Mouse (Mus musculus): ENCODE results near the gene H2-Q6. TPM values are rescaled to one million over a fixed set of nuclear protein-coding genes. Genes with fewer than 3 reads are reported as not detected.

Gene H2-Q6
- polyA plus RNA-seq, 1 experiment from 2014 or later, result 2.1 TPM

Other genes starting within 250 kb of the H2-Q6 start
- gene Aif1, start 248.8 kb upstream of the H2-Q6 start, polyA plus RNA-seq (2015; fragmentation: Nextera tagmentation; extraction: Ambion mirVana), result 20.6 and 21.7 TPM in 2 replicates
- gene Lst1, start 236.4 kb upstream of the H2-Q6 start, polyA plus RNA-seq (2015; fragmentation: Nextera tagmentation; extraction: Ambion mirVana), result 18.9 and 19.4 TPM in 2 replicates
- 5.0 and 5.2 TPM in 2 replicates for gene Ltb, start 230.4 kb upstream of the H2-Q6 start, polyA plus RNA-seq (2015; fragmentation: Nextera tagmentation; extraction: Ambion mirVana)
- 0.19 TPM in 1 of 2 replicates, not detected in the other for gene Tnf, start 222.8 kb upstream of the H2-Q6 start, polyA plus RNA-seq (2015; fragmentation: Nextera tagmentation; extraction: Ambion mirVana)
- gene Lta, start 219.5 kb upstream of the H2-Q6 start, polyA plus RNA-seq (2015; fragmentation: Nextera tagmentation; extraction: Ambion mirVana), result 1.1 TPM in 2 replicates
- 0.59 and 0.81 TPM in 2 replicates for gene Gm16181, start 204.0 kb upstream of the H2-Q6 start, polyA plus RNA-seq (2015; fragmentation: Nextera tagmentation; extraction: Ambion mirVana)
- gene Atp6v1g2, start 191.2 kb upstream of the H2-Q6 start, polyA plus RNA-seq (2015; fragmentation: Nextera tagmentation; extraction: Ambion mirVana), result 4.1 and 4.3 TPM in 2 replicates
- 9.9 and 11.0 TPM in 2 replicates for gene Nfkbil1, start 189.1 kb upstream of the H2-Q6 start, polyA plus RNA-seq (2015; fragmentation: Nextera tagmentation; extraction: Ambion mirVana)
- 382 and 388 TPM in 2 replicates for gene Ddx39b, start 183.1 kb upstream of the H2-Q6 start, polyA plus RNA-seq (2015; fragmentation: Nextera tagmentation; extraction: Ambion mirVana)
- gene H2-D1, start 162.1 kb upstream of the H2-Q6 start, polyA plus RNA-seq (2015; fragmentation: Nextera tagmentation; extraction: Ambion mirVana), result 148 and 190 TPM in 2 replicates
- 4.9 and 6.2 TPM in 2 replicates for gene H2-Q1, start 104.4 kb upstream of the H2-Q6 start, polyA plus RNA-seq (2015; fragmentation: Nextera tagmentation; extraction: Ambion mirVana)
- gene H2-Q2, start 82.6 kb upstream of the H2-Q6 start, polyA plus RNA-seq (2015; fragmentation: Nextera tagmentation; extraction: Ambion mirVana), result 84.5 and 93.5 TPM in 2 replicates
- 5.5 and 6.4 TPM in 2 replicates for gene H2-Q4, start 45.2 kb upstream of the H2-Q6 start, polyA plus RNA-seq (2015; fragmentation: Nextera tagmentation; extraction: Ambion mirVana)
- gene H2-Q7, start 14.3 kb downstream of the H2-Q6 start, polyA plus RNA-seq (2015; fragmentation: Nextera tagmentation; extraction: Ambion mirVana), result 6.5 and 6.7 TPM in 2 replicates
- gene H2-Q10, start 45.2 kb downstream of the H2-Q6 start, polyA plus RNA-seq (2015; fragmentation: Nextera tagmentation; extraction: Ambion mirVana), result 38.8 and 51.7 TPM in 2 replicates
- gene Pou5f1, start 81.2 kb downstream of the H2-Q6 start, polyA plus RNA-seq (2015; fragmentation: Nextera tagmentation; extraction: Ambion mirVana), result not detected in 2 replicates
- gene Tcf19, start 92.0 kb downstream of the H2-Q6 start, polyA plus RNA-seq (2015; fragmentation: Nextera tagmentation; extraction: Ambion mirVana), result 63.6 and 66.4 TPM in 2 replicates
- 15.4 and 15.8 TPM in 2 replicates for gene Cchcr1, start 92.2 kb downstream of the H2-Q6 start, polyA plus RNA-seq (2015; fragmentation: Nextera tagmentation; extraction: Ambion mirVana)
- 0.40 and 0.80 TPM in 2 replicates for gene Psors1c2, start 108.4 kb downstream of the H2-Q6 start, polyA plus RNA-seq (2015; fragmentation: Nextera tagmentation; extraction: Ambion mirVana)
- gene Cdsn, start 127.3 kb downstream of the H2-Q6 start, polyA plus RNA-seq (2015; fragmentation: Nextera tagmentation; extraction: Ambion mirVana), result 0.05 TPM in 1 of 2 replicates, not detected in the other
- not detected in 2 replicates for gene 2300002M23Rik, start 142.6 kb downstream of the H2-Q6 start, polyA plus RNA-seq (2015; fragmentation: Nextera tagmentation; extraction: Ambion mirVana)
- 2.6 and 2.8 TPM in 2 replicates for gene Sfta2, start 176.7 kb downstream of the H2-Q6 start, polyA plus RNA-seq (2015; fragmentation: Nextera tagmentation; extraction: Ambion mirVana)
- gene Gm9573, start 201.8 kb downstream of the H2-Q6 start, polyA plus RNA-seq (2015; fragmentation: Nextera tagmentation; extraction: Ambion mirVana), result not detected in 2 replicates
- gene Mucl3, start 218.8 kb downstream of the H2-Q6 start, polyA plus RNA-seq (2015; fragmentation: Nextera tagmentation; extraction: Ambion mirVana), result 0.39 and 0.44 TPM in 2 replicates
- gene Vars2, start 242.7 kb downstream of the H2-Q6 start, polyA plus RNA-seq (2015; fragmentation: Nextera tagmentation; extraction: Ambion mirVana), result 18.3 and 18.9 TPM in 2 replicates
- 43.8 TPM in 2 replicates for gene Gtf2h4, start 248.9 kb downstream of the H2-Q6 start, polyA plus RNA-seq (2015; fragmentation: Nextera tagmentation; extraction: Ambion mirVana)